Mouse (Mus musculus): ENCODE data around the gene Prps2.
"Not testable (repeated sequence)": the region's sequence is repeated elsewhere in the genome, so short reads cannot be mapped to it uniquely, and the experiment has no call there.

DNA sequence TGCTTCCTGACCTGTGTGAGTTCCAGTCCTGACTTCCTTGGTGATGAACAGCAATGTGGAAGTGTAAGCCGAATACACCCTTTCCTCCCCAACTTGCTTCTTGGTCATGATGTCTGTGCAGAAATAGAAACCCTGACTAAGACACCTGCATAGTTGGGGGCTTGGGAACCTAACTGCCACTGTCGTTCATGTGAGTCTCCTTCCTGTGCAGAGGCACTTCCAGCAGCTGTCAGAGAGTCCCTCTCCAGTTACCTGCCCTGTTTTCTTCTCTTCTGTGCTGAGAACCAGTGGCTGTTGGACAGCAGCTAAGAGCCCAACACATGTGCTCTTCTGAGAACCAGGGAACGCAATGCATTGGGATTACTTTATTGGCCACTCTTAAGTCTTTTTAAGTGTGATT lies 21.3 kb downstream of the Prps2 start:
- TF ChIP-seq CTCF, POLR2A (IDR thresholded peaks at IDR 0.05; ENCODE audit: extremely low read depth, insufficient read depth, low read length): not testable (repeated sequence)
